Mouse (Mus musculus) heart, embryonic 13.5 days (tissue): ENCODE data around the gene Foxc2. TPM values are rescaled to one million over a fixed set of nuclear protein-coding genes. Genes with fewer than 3 reads are reported as not detected.

Experiments
- ATAC-seq: fragments of 200-750 bp; cut with Nextera tagmentation; 2 replicates; pipeline ENCODE4 v1.8.0; 2017; ENCODE audit warnings: moderate TSS enrichment; ENCODE audit not compliant: insufficient number of reproducible peaks, low FRiP score, low TSS enrichment; ENCODE audit errors: extremely low read depth
- H3K27ac ChIP-seq: fragments of 300-500 bp; sonication (generic); replicated peaks from 2 replicates; pipeline ENCODE4 v1.5.1; 2015; ENCODE audit warnings: moderate library complexity, mild to moderate bottlenecking, inconsistent platforms
- H3K27me3 ChIP-seq: fragments of 300-500 bp; sonication (generic); replicated peaks from 2 replicates; pipeline ENCODE4 v1.6.1; 2015; ENCODE audit warnings: mild to moderate bottlenecking, inconsistent platforms
- H3K36me3 ChIP-seq: fragments of 300-500 bp; sonication (generic); 2 replicates; pipeline ENCODE4 v1.6.1; 2015; ENCODE audit warnings: mild to moderate bottlenecking, inconsistent platforms
- H3K4me1 ChIP-seq: fragments of 300-500 bp; sonication (generic); 2 replicates; pipeline ENCODE4 v1.6.1; 2015; ENCODE audit warnings: inconsistent platforms
- H3K4me2 ChIP-seq: fragments of 300-500 bp; sonication (generic); 2 replicates; pipeline ENCODE4 v1.6.1; 2015; ENCODE audit warnings: inconsistent platforms, mild to moderate bottlenecking, moderate library complexity
- H3K4me3 ChIP-seq: fragments of 300-500 bp; sonication (generic); 2 replicates; pipeline ENCODE4 v1.5.1; 2015; ENCODE audit warnings: moderate library complexity, mild to moderate bottlenecking, inconsistent platforms
- H3K9ac ChIP-seq: fragments of 300-500 bp; sonication (generic); 2 replicates; pipeline ENCODE4 v1.6.1; 2015; ENCODE audit warnings: inconsistent platforms, mild to moderate bottlenecking, moderate library complexity
- H3K9me3 ChIP-seq: fragments of 300-500 bp; sonication (generic); 2 replicates; pipeline ENCODE4 v1.6.1; 2016; ENCODE audit warnings: inconsistent platforms
- WGBS: fragments of 180-500 bp; shearing (Covaris S2); methylation state at CpG from one replicate; pipeline ENCODE4 v1.1.7; 2015; ENCODE audit warnings: mixed read lengths; 5-methylcytosine and 5-hydroxymethylcytosine counted together
- microRNA-seq: library from miRNA; unstranded; fragments of <30 nt; microRNA quantifications from one replicate; pipeline ENCODE4, GENCODE M21; 2016
- polyA plus RNA-seq: library from polyadenylated mRNA; unstranded; fragments of >200 nt; fragmentation: Nextera tagmentation; extraction: Ambion mirVana; gene quantifications from 2 replicates; pipeline ENCODE4 v1.2.1, GENCODE M21; 2015

The Foxc2 gene
- polyA plus RNA-seq, 1 experiment from 2014 or later, result 6.8 TPM

DNA sequence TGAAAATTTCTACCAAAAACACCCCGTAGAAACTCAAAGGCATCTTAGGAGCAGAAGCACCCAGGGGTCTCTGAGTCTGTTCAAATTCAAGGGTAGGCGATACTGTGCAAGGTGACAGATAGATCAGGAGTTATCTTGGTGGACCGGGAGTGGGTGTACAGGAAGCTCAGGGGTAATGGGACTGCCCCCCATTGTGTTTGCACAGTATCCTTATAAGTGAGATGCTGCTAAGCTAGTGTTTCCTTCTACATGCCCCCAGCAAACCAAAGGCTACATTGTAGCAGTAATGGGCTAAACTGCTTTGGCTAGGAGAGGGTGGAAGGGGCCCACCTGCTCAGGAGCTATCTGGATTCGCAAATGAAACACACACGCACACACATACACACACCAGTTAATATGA, 45.5 kb downstream of the Foxc2 start:
- WGBS, result 76% methylated on average over 5 of the region's 5 CpGs
- H3K27me3 ChIP-seq, result peaks cover 5% of the 10 kb centered on the region; the same call in 1 of the 2 replicates
- ATAC-seq, result no peak
- H3K36me3 ChIP-seq, result no peaks in the 10 kb centered on the region
- no peak overlapping the region for H3K4me2 ChIP-seq
- peaks cover 42% of the 10 kb centered on the region for H3K4me1 ChIP-seq
- H3K27ac ChIP-seq, result no peak overlapping the region
- no peak overlapping the region for H3K4me3 ChIP-seq
- no peak overlapping the region for H3K9ac ChIP-seq
- H3K9me3 ChIP-seq, result no peaks in the 10 kb centered on the region

- H3K27ac ChIP-seq, result no peak overlapping the region
- no peak overlapping the region for H3K9ac ChIP-seq
- no peaks in the 10 kb centered on the region for H3K9me3 ChIP-seq
- WGBS, result 57% methylated on average over 4 of the region's 4 CpGs
- ATAC-seq, result no peak
- H3K4me3 ChIP-seq, result no peak overlapping the region
- no peak overlapping the region for H3K4me2 ChIP-seq
- H3K27me3 ChIP-seq, result peaks cover 5% of the 10 kb centered on the region; the same call in 1 of the 2 replicates
- peaks cover 38% of the 10 kb centered on the region for H3K4me1 ChIP-seq
- no peaks in the 10 kb centered on the region for H3K36me3 ChIP-seq
Measured at GRCm38 (mm10) chr8:121162413-121162812, 46.4 kb downstream of the Foxc2 start.

GRCm38 (mm10) chr8:121162906-121163695, 47.1 kb downstream of the Foxc2 start:
- peak overlapping the region; percentile 66 for H3K27ac ChIP-seq
- H3K4me2 ChIP-seq, result no peak overlapping the region
- ATAC-seq, result no peak

DNA sequence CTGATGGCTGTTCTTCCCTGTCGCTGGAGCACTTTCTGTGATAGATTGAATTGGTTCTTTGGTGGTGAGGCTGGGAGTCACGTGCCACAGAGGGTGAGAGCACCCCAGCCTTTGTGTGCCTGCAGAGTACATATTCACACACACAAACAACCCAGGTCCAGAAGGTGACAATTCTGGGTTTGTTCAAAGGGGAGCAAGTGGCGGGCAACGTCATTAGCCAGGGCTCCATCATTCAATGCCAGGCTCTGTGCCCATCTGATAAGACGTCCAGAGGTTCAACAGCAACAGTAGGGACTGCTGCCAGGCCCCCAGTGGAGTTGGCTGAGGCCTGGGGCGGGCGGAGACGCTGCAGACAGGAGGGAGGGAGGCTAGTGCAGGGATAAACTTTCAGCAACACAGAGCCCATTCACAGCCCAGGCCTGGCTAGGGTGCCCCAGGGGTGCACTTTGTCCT, 48.1 kb downstream of the Foxc2 start:
- Histone ChIP-seq H3K4me1 (peaks cover 35% of the 10 kb centered on the region), H3K4me2 (no peak overlapping the region), H3K27ac (peak overlapping the region; percentile 66), H3K9ac (no peak overlapping the region), H3K27me3 (peaks cover 5% of the 10 kb centered on the region; the same call in 1 of the 2 replicates), H3K9me3 (no peaks in the 10 kb centered on the region), H3K36me3 (no peaks in the 10 kb centered on the region), H3K4me3 (no peak overlapping the region)
- peak; percentile 58; the same call in 1 of the 2 replicates for ATAC-seq
- WGBS, result 23% methylated on average over 8 of the region's 8 CpGs

More at GRCm38 (mm10) chr8:121162906-121163695, 47.1 kb downstream of the Foxc2 start:
- Histone ChIP-seq H3K36me3 (no peaks in the 10 kb centered on the region), H3K4me3 (no peak overlapping the region), H3K9me3 (no peaks in the 10 kb centered on the region), H3K4me1 (peaks cover 37% of the 10 kb centered on the region), H3K9ac (no peak overlapping the region), H3K27me3 (peaks cover 5% of the 10 kb centered on the region; the same call in 1 of the 2 replicates)
- WGBS, result 48% methylated on average over 11 of the region's 11 CpGs

DNA sequence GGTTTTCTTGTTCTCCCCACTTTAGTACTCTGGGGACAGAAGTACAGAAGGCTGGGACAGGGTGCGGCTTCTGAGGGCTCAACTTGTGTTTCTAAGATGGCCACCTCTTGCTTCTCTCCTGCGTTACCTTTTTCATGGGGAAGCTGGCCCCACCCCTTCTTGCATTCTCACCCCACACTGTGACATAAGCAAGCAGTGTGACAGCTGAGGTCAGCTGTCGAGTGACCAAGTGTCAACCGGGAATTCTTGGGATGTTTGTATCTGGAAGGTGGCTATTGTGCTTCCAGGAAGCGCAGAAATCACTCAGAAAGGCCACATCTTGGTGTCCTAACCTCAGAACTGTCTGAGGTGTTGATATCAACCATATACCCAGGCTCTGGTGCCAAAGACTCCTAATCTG, 52.1 kb downstream of the Foxc2 start:
- Histone ChIP-seq H3K4me2 (no peak overlapping the region), H3K4me1 (peaks cover 62% of the 10 kb centered on the region), H3K36me3 (no peaks in the 10 kb centered on the region), H3K9ac (no peak overlapping the region), H3K4me3 (no peak overlapping the region), H3K9me3 (no peaks in the 10 kb centered on the region), H3K27me3 (peaks cover 5% of the 10 kb centered on the region; the same call in 1 of the 2 replicates), H3K27ac (no peak overlapping the region)
- ATAC-seq, result no peak
- WGBS, result 45% methylated on average over 5 of the region's 5 CpGs

Small RNA genes lying within 50 kb of the gene (microRNA-seq; reads per million reads assigned to microRNA genes)
- gene Gm27530, result not detected

Other genes starting within 250 kb of the Foxc2 start
- 7.7 and 9.5 TPM in 2 replicates for gene Foxf1, start 31.8 kb upstream of the Foxc2 start, polyA plus RNA-seq
- gene Mthfsd, start 7.8 kb upstream of the Foxc2 start, polyA plus RNA-seq, result 35.3 and 42.8 TPM in 2 replicates
- gene Foxl1, start 11.8 kb downstream of the Foxc2 start, polyA plus RNA-seq, result 0.52 and 0.64 TPM in 2 replicates